Mouse (Mus musculus) heart, embryonic 11.5 days (tissue): ENCODE measurements around the gene Tgif1. TPM values are rescaled to one million over a fixed set of nuclear protein-coding genes. Genes with fewer than 3 reads are reported as not detected.

Source experiments
- ATAC-seq: fragments of 200-750 bp; cut with Nextera tagmentation; replicated peaks from 2 replicates; pipeline ENCODE4 v1.8.0; 2017; ENCODE audit warnings: moderate library complexity; ENCODE audit not compliant: insufficient number of reproducible peaks, low FRiP score, low TSS enrichment
- H3K27ac ChIP-seq: fragments of 300-500 bp; sonication (generic); 2 replicates; pipeline ENCODE4 v1.5.1; 2014; ENCODE audit warnings: mild to moderate bottlenecking, low read depth, low read length
- H3K27me3 ChIP-seq: fragments of 300-500 bp; sonication (generic); 2 replicates; pipeline ENCODE4 v1.6.1; 2014; ENCODE audit warnings: mild to moderate bottlenecking, low read length, mixed read lengths; ENCODE audit not compliant: control insufficient read depth, insufficient read depth
- H3K36me3 ChIP-seq: fragments of 300-500 bp; sonication (generic); 2 replicates; pipeline ENCODE4 v1.6.1; 2014; ENCODE audit warnings: mild to moderate bottlenecking, low read length, moderate library complexity, mixed read lengths; ENCODE audit not compliant: control insufficient read depth, insufficient read depth
- H3K4me1 ChIP-seq: fragments of 300-500 bp; sonication (generic); 2 replicates; pipeline ENCODE4 v1.6.1; 2014; ENCODE audit warnings: low read length; ENCODE audit not compliant: control insufficient read depth, insufficient read depth
- H3K4me2 ChIP-seq: fragments of 300-500 bp; sonication (generic); 2 replicates; pipeline ENCODE4 v1.6.1; 2014; ENCODE audit warnings: mild to moderate bottlenecking, moderate library complexity
- H3K4me3 ChIP-seq: fragments of 300-500 bp; sonication (generic); 2 replicates; pipeline ENCODE4 v1.5.1; 2014; ENCODE audit warnings: low read depth, low read length
- H3K9ac ChIP-seq: fragments of 300-500 bp; sonication (generic); 2 replicates; pipeline ENCODE4 v1.6.1; 2014; ENCODE audit warnings: mild to moderate bottlenecking, low read depth, low read length, moderate library complexity
- H3K9me3 ChIP-seq: fragments of 300-500 bp; sonication (generic); replicated peaks from 2 replicates; pipeline ENCODE4 v1.6.1; 2016; ENCODE audit warnings: low read length; ENCODE audit not compliant: control insufficient read depth
- WGBS: fragments of 180-500 bp; shearing (Covaris S2); extraction: QIAGEN DNeasy Blood & Tissue Kit; methylation state at CpG from one replicate; pipeline ENCODE4 v1.1.7; 2014; ENCODE audit not compliant: insufficient replicate concordance; 5-methylcytosine and 5-hydroxymethylcytosine counted together
- polyA plus RNA-seq: library from polyadenylated mRNA; unstranded; fragments of >200 nt; fragmentation: Nextera tagmentation; extraction: Ambion mirVana; gene quantifications from 2 replicates; pipeline ENCODE4 v1.2.1, GENCODE M21; 2014

The Tgif1 gene
- polyA plus RNA-seq, 1 experiment from 2014 or later: 31.5 TPM

- no peaks in the 10 kb centered on the region for H3K9me3 ChIP-seq
- no peak overlapping the region for H3K9ac ChIP-seq
- 73% methylated on average over 16 of the region's 16 CpGs for WGBS
- no peak overlapping the region for H3K4me3 ChIP-seq
- no peak for ATAC-seq
- H3K36me3 ChIP-seq: no peaks in the 10 kb centered on the region
- H3K27me3 ChIP-seq: no peaks in the 10 kb centered on the region
- H3K4me2 ChIP-seq: no peak overlapping the region
- H3K27ac ChIP-seq: no peak overlapping the region
- no peaks in the 10 kb centered on the region for H3K4me1 ChIP-seq
Observed at GRCm38 (mm10) chr17:70886641-70887391, 33.5 kb upstream of the Tgif1 start.

GRCm38 (mm10) chr17:70885868-70886267, 32.5 kb upstream of the Tgif1 start:
- H3K27ac ChIP-seq: no peak overlapping the region
- WGBS: 75% methylated on average over 5 of the region's 5 CpGs
- no peaks in the 10 kb centered on the region for H3K9me3 ChIP-seq
- no peaks in the 10 kb centered on the region for H3K27me3 ChIP-seq
- no peak overlapping the region for H3K9ac ChIP-seq
- no peak overlapping the region for H3K4me2 ChIP-seq
- no peak overlapping the region for H3K4me3 ChIP-seq
- no peak for ATAC-seq
- H3K4me1 ChIP-seq: no peaks in the 10 kb centered on the region
- no peaks in the 10 kb centered on the region for H3K36me3 ChIP-seq

- Histone ChIP-seq H3K27me3 (no peaks in the 10 kb centered on the region), H3K27ac (no peak overlapping the region), H3K36me3 (no peaks in the 10 kb centered on the region), H3K4me3 (no peak overlapping the region), H3K9me3 (no peaks in the 10 kb centered on the region), H3K4me2 (no peak overlapping the region), H3K9ac (no peak overlapping the region), H3K4me1 (no peaks in the 10 kb centered on the region)
- 82% methylated on average over 10 of the region's 10 CpGs for WGBS
- ATAC-seq: no peak
Observed at GRCm38 (mm10) chr17:70881934-70882333, 28.6 kb upstream of the Tgif1 start.

GRCm38 (mm10) chr17:70881194-70881593, 27.8 kb upstream of the Tgif1 start:
- ATAC-seq: no peak
- Histone ChIP-seq H3K27ac (no peak overlapping the region), H3K4me2 (no peak overlapping the region), H3K9me3 (no peaks in the 10 kb centered on the region), H3K9ac (no peak overlapping the region), H3K36me3 (no peaks in the 10 kb centered on the region), H3K4me1 (no peaks in the 10 kb centered on the region), H3K4me3 (no peak overlapping the region), H3K27me3 (no peaks in the 10 kb centered on the region)
- WGBS: 57% methylated on average over 7 of the region's 7 CpGs

GRCm38 (mm10) chr17:70878237-70878636, 24.9 kb upstream of the Tgif1 start:
- Histone ChIP-seq H3K27me3 (no peaks in the 10 kb centered on the region), H3K27ac (no peak overlapping the region), H3K9me3 (no peaks in the 10 kb centered on the region), H3K4me1 (no peaks in the 10 kb centered on the region), H3K9ac (no peak overlapping the region), H3K36me3 (no peaks in the 10 kb centered on the region), H3K4me2 (no peak overlapping the region), H3K4me3 (no peak overlapping the region)
- ATAC-seq: no peak

- H3K27ac ChIP-seq: no peak overlapping the region
- no peak for ATAC-seq
- peak overlapping the region; percentile 13; the same call in 1 of the 2 replicates for H3K4me3 ChIP-seq
- H3K4me1 ChIP-seq: peaks cover 6% of the 10 kb centered on the region; the same call in 1 of the 2 replicates
- no peaks in the 10 kb centered on the region for H3K9me3 ChIP-seq
- H3K27me3 ChIP-seq: no peaks in the 10 kb centered on the region
- no peak overlapping the region for H3K9ac ChIP-seq
- peak overlapping the region; percentile 51 for H3K4me2 ChIP-seq
- H3K36me3 ChIP-seq: no peaks in the 10 kb centered on the region
- WGBS: 43% methylated on average over 7 of the region's 7 CpGs
Observed at GRCm38 (mm10) chr17:70873778-70874124, 20.4 kb upstream of the Tgif1 start.

GRCm38 (mm10) chr17:70872936-70873777, 19.8 kb upstream of the Tgif1 start:
- peak overlapping the region; percentile 51 for H3K4me2 ChIP-seq
- peaks cover 6% of the 10 kb centered on the region; the same call in 1 of the 2 replicates for H3K4me1 ChIP-seq
- peak overlapping the region; percentile 13 for H3K4me3 ChIP-seq
- H3K9me3 ChIP-seq: no peaks in the 10 kb centered on the region
- no peaks in the 10 kb centered on the region for H3K27me3 ChIP-seq
- ATAC-seq: 0 out of 2 replicates have a peak, but pooled peaks have one; percentile 39
- H3K27ac ChIP-seq: no peak overlapping the region
- 30% methylated on average over 21 of the region's 21 CpGs for WGBS
- peak overlapping the region; percentile 4; the same call in 1 of the 2 replicates for H3K9ac ChIP-seq
- no peaks in the 10 kb centered on the region for H3K36me3 ChIP-seq

GRCm38 (mm10) chr17:70872094-70872929, 19.0 kb upstream of the Tgif1 start:
- Histone ChIP-seq H3K9ac (no peak overlapping the region), H3K4me3 (no peak overlapping the region), H3K27me3 (no peaks in the 10 kb centered on the region), H3K4me2 (peak overlapping the region; percentile 51), H3K9me3 (no peaks in the 10 kb centered on the region), H3K4me1 (peaks cover 6% of the 10 kb centered on the region; the same call in 1 of the 2 replicates), H3K36me3 (no peaks in the 10 kb centered on the region), H3K27ac (no peak overlapping the region)
- 18% methylated on average over 14 of the region's 14 CpGs for WGBS
- no peak for ATAC-seq
